Mouse (Mus musculus) fibroblast of lung, adult 2 months (primary cell): ENCODE measurements around the gene Stmn1.

Experiments used
- DNase-seq: peaks from one replicate; pipeline ENCODE4 v3.0.0-alpha.2; 2011; ENCODE audit warnings: low read depth

Gene Stmn1

GRCm38 (mm10) chr4:134468215-134468575, at the start of gene Stmn1:
Gene Stmn1 (plus strand): TSS chr4:134468320.
- peak; percentile 73 for DNase-seq

- DNase-seq, result no peak
Observed at GRCm38 (mm10) chr4:134421971-134422370, 46.1 kb upstream of the Stmn1 start.

GRCm38 (mm10) chr4:134423949-134424348, 44.2 kb upstream of the Stmn1 start:
- no peak for DNase-seq

- DNase-seq, result no peak
Observed at GRCm38 (mm10) chr4:134425088-134425487, 43.0 kb upstream of the Stmn1 start.

- DNase-seq, result no peak
Observed at GRCm38 (mm10) chr4:134430381-134431004, 37.6 kb upstream of the Stmn1 start.

GRCm38 (mm10) chr4:134432686-134433360, 35.3 kb upstream of the Stmn1 start:
- no peak for DNase-seq

- no peak for DNase-seq
Observed at GRCm38 (mm10) chr4:134436185-134436584, 31.9 kb upstream of the Stmn1 start.

- DNase-seq, result no peak
Observed at GRCm38 (mm10) chr4:134436659-134437058, 31.5 kb upstream of the Stmn1 start.

GRCm38 (mm10) chr4:134439119-134439518, 29.0 kb upstream of the Stmn1 start:
- DNase-seq, result no peak

- no peak for DNase-seq
Observed at GRCm38 (mm10) chr4:134439919-134440318, 28.2 kb upstream of the Stmn1 start.

- no peak for DNase-seq
Observed at GRCm38 (mm10) chr4:134442216-134442615, 25.9 kb upstream of the Stmn1 start.

- DNase-seq, result no peak
Observed at GRCm38 (mm10) chr4:134443589-134443988, 24.5 kb upstream of the Stmn1 start.

- DNase-seq, result no peak
Observed at GRCm38 (mm10) chr4:134444949-134445348, 23.2 kb upstream of the Stmn1 start.

GRCm38 (mm10) chr4:134445489-134445888, 22.6 kb upstream of the Stmn1 start:
- no peak for DNase-seq

- no peak for DNase-seq
Observed at GRCm38 (mm10) chr4:134447966-134448365, 20.2 kb upstream of the Stmn1 start.

- no peak for DNase-seq
Observed at GRCm38 (mm10) chr4:134449595-134450391, 18.3 kb upstream of the Stmn1 start.

- no peak for DNase-seq
Observed at GRCm38 (mm10) chr4:134450392-134451195, 17.5 kb upstream of the Stmn1 start.

- DNase-seq, result no peak
Observed at GRCm38 (mm10) chr4:134451484-134451883, 16.6 kb upstream of the Stmn1 start.

GRCm38 (mm10) chr4:134453619-134454400, 14.3 kb upstream of the Stmn1 start:
- DNase-seq, result no peak

- no peak for DNase-seq
Observed at GRCm38 (mm10) chr4:134455310-134455709, 12.8 kb upstream of the Stmn1 start.

- no peak for DNase-seq
Observed at GRCm38 (mm10) chr4:134457130-134457825, 10.8 kb upstream of the Stmn1 start.
